Mouse (Mus musculus) hindbrain, postnatal 0 days (tissue): ENCODE results near the gene Tlx2. TPM values are rescaled to one million over a fixed set of nuclear protein-coding genes. Genes with fewer than 3 reads are reported as not detected.

Source experiments
- ATAC-seq: fragments of 200-750 bp; cut with Nextera tagmentation; 2 replicates; pipeline ENCODE4 v1.8.0; 2017; ENCODE audit warnings: mild to moderate bottlenecking, moderate TSS enrichment, moderate library complexity
- DNase-seq: peaks from one replicate; pipeline ENCODE4 v3.0.0-alpha.2; 2015; ENCODE audit warnings: low spot score
- H3K27ac ChIP-seq: fragments of 300-500 bp; sonication (generic); 2 replicates; pipeline ENCODE4 v1.5.1; 2014; ENCODE audit warnings: mild to moderate bottlenecking
- H3K27me3 ChIP-seq: fragments of 300-500 bp; sonication (generic); 2 replicates; pipeline ENCODE4 v1.6.1; 2014; ENCODE audit warnings: low read length, mixed read lengths; ENCODE audit not compliant: insufficient read depth
- H3K36me3 ChIP-seq: fragments of 300-500 bp; sonication (generic); 2 replicates; pipeline ENCODE4 v1.6.1; 2014; ENCODE audit warnings: low read length, mixed read lengths; ENCODE audit not compliant: insufficient read depth
- H3K4me1 ChIP-seq: fragments of 300-500 bp; sonication (generic); 2 replicates; pipeline ENCODE4 v1.6.1; 2014; ENCODE audit warnings: antibody characterized with exemption, low read length, mixed read lengths; ENCODE audit not compliant: insufficient read depth
- H3K4me2 ChIP-seq: fragments of 300-500 bp; sonication (generic); 2 replicates; pipeline ENCODE4 v1.6.1; 2014; ENCODE audit warnings: low read depth, mild to moderate bottlenecking, low read length, moderate library complexity, mixed read lengths
- H3K4me3 ChIP-seq: fragments of 300-500 bp; sonication (generic); 2 replicates; pipeline ENCODE4 v1.5.1; 2014; ENCODE audit warnings: low read length
- H3K9ac ChIP-seq: fragments of 300-500 bp; sonication (generic); replicated peaks from 2 replicates; pipeline ENCODE4 v1.6.1; 2014; ENCODE audit warnings: mild to moderate bottlenecking, low read length, moderate library complexity, mixed read lengths
- H3K9me3 ChIP-seq: fragments of 300-500 bp; sonication (generic); 2 replicates; pipeline ENCODE4 v1.6.1; 2016; ENCODE audit warnings: low read length, mixed read lengths
- CTCF ChIP-seq: IDR thresholded peaks from 2 replicates; pipeline ENCODE4 v1.5.1; 2016; ENCODE audit warnings: antibody characterized with exemption, control low read depth, low read depth
- WGBS: fragments of 180-500 bp; shearing (Covaris S2); extraction: QIAGEN DNeasy Blood & Tissue Kit; methylation state at CpG from one replicate; pipeline ENCODE4 v1.1.7; 2014; 5-methylcytosine and 5-hydroxymethylcytosine counted together
- polyA plus RNA-seq: library from polyadenylated mRNA; unstranded; fragments of >200 nt; fragmentation: Nextera tagmentation; extraction: Ambion mirVana; gene quantifications from 2 replicates; pipeline ENCODE4 v1.2.1, GENCODE M21; 2015
- total RNA-seq: library from RNA; depleted of rRNA; stranded (reverse); fragments of >200 nt; gene quantifications from 2 replicates; pipeline ENCODE4 v1.2.3, GENCODE M21; 2014

Gene Tlx2
- total and polyA plus RNA-seq, 2 experiments from 2014 or later, result not detected

GRCm38 (mm10) chr6:83043993-83044392, 26.1 kb downstream of the Tlx2 start:
- DNase-seq, result no peak

GRCm38 (mm10) chr6:83043561-83043960, 26.5 kb downstream of the Tlx2 start:
- DNase-seq (no peak), ATAC-seq (no peak)
- Histone ChIP-seq H3K36me3 (no peaks in the 10 kb centered on the region), H3K4me1 (peaks cover 3% of the 10 kb centered on the region; the same call in 1 of the 2 replicates), H3K4me3 (no peak overlapping the region), H3K9ac (no peak overlapping the region), H3K27me3 (no peaks in the 10 kb centered on the region), H3K4me2 (no peak overlapping the region), H3K9me3 (no peaks in the 10 kb centered on the region), H3K27ac (no peak overlapping the region)
- WGBS, result 65% methylated on average over 6 of the region's 6 CpGs
- TF ChIP-seq CTCF, result no peak

More at GRCm38 (mm10) chr6:83043993-83044392, 26.1 kb downstream of the Tlx2 start:
- WGBS, result 86% methylated on average over 5 of the region's 5 CpGs
- no peak for TF ChIP-seq CTCF
- no peak for ATAC-seq
- no peak overlapping the region for H3K4me2 ChIP-seq
- H3K27me3 ChIP-seq, result no peaks in the 10 kb centered on the region
- H3K36me3 ChIP-seq, result no peaks in the 10 kb centered on the region
- H3K9me3 ChIP-seq, result no peaks in the 10 kb centered on the region
- H3K4me1 ChIP-seq, result no peaks in the 10 kb centered on the region
- no peak overlapping the region for H3K9ac ChIP-seq
- no peak overlapping the region for H3K4me3 ChIP-seq
- H3K27ac ChIP-seq, result no peak overlapping the region

GRCm38 (mm10) chr6:83040601-83041000, 29.5 kb downstream of the Tlx2 start:
- Histone ChIP-seq H3K27me3 (no peaks in the 10 kb centered on the region), H3K4me2 (no peak overlapping the region), H3K9me3 (no peaks in the 10 kb centered on the region), H3K36me3 (no peaks in the 10 kb centered on the region), H3K27ac (no peak overlapping the region), H3K4me1 (peaks cover 7% of the 10 kb centered on the region; the same call in 1 of the 2 replicates), H3K4me3 (no peak overlapping the region), H3K9ac (no peak overlapping the region)
- DNase-seq (no peak), ATAC-seq (no peak)
- WGBS, result 77% methylated on average over 5 of the region's 5 CpGs
- no peak for TF ChIP-seq CTCF

- Histone ChIP-seq H3K4me1 (peaks cover 7% of the 10 kb centered on the region; the same call in 1 of the 2 replicates), H3K27ac (no peak overlapping the region), H3K4me2 (peak overlapping the region; percentile 53), H3K9ac (peak overlapping the region; percentile 24; the same call in 1 of the 2 replicates), H3K4me3 (peak overlapping the region; percentile 21), H3K27me3 (peaks cover 6% of the 10 kb centered on the region; the same call in 1 of the 2 replicates), H3K36me3 (no peaks in the 10 kb centered on the region), H3K9me3 (no peaks in the 10 kb centered on the region)
- TF ChIP-seq CTCF, result no peak
- WGBS, result 7% methylated on average over 24 of the region's 24 CpGs
- peak; percentile 74 for ATAC-seq
- peak; percentile 87 for DNase-seq
These were observed 31.5 kb downstream of the Tlx2 start for GRCm38 (mm10) chr6:83038496-83039012.

GRCm38 (mm10) chr6:83037188-83037587, 32.9 kb downstream of the Tlx2 start:
- Histone ChIP-seq H3K36me3 (no peaks in the 10 kb centered on the region), H3K27me3 (peaks cover 20% of the 10 kb centered on the region; the same call in 1 of the 2 replicates), H3K4me3 (no peak overlapping the region), H3K9ac (no peak overlapping the region), H3K4me2 (no peak overlapping the region), H3K9me3 (no peaks in the 10 kb centered on the region), H3K4me1 (peaks cover 13% of the 10 kb centered on the region; the same call in 1 of the 2 replicates), H3K27ac (no peak overlapping the region)
- ATAC-seq (no peak), DNase-seq (no peak)
- no peak for TF ChIP-seq CTCF
- WGBS, result 82% methylated on average over 8 of the region's 8 CpGs

GRCm38 (mm10) chr6:83034463-83035055, 35.5 kb downstream of the Tlx2 start:
- H3K4me3 ChIP-seq, result peak overlapping the region; percentile 47
- H3K4me2 ChIP-seq, result peak overlapping the region; percentile 84
- DNase-seq (no peak), ATAC-seq (no peak)
- 26% methylated on average over 5 of the region's 5 CpGs for WGBS
- 0 out of 2 replicates have a peak overlapping the region, but pooled peaks have one; percentile 67 for H3K27ac ChIP-seq
- H3K27me3 ChIP-seq, result peaks cover 25% of the 10 kb centered on the region; the same call in 1 of the 2 replicates
- no peak for TF ChIP-seq CTCF
- no peak overlapping the region; the same call in 1 of the 2 replicates for H3K9ac ChIP-seq
- no peaks in the 10 kb centered on the region for H3K36me3 ChIP-seq
- no peaks in the 10 kb centered on the region for H3K9me3 ChIP-seq
- peaks cover 15% of the 10 kb centered on the region; the same call in 1 of the 2 replicates for H3K4me1 ChIP-seq
